Mouse (Mus musculus): ENCODE results near the gene Tbc1d1. TPM values are rescaled to one million over a fixed set of nuclear protein-coding genes. Genes with fewer than 3 reads are reported as not detected.

Gene Tbc1d1
- polyA plus RNA-seq, 1 experiment, result 17.0 TPM

GRCm38 (mm10) chr5:64279668-64280067 lies 123.6 kb downstream of the Tbc1d1 start:
- no peaks in the 10 kb centered on the region for H3K27me3 ChIP-seq (ENCODE audit: control insufficient read depth, insufficient read depth, low read length)
- TF ChIP-seq POLR2A (IDR thresholded peaks at IDR 0.05; ENCODE audit: control insufficient read depth, extremely low read depth, insufficient read depth, low read length, poor library complexity) (no peak), CTCF (IDR thresholded peaks at IDR 0.05; ENCODE audit: borderline replicate concordance, control insufficient read depth, extremely low read depth, insufficient read depth, low read length, poor library complexity) (no peak)
- H3K27ac ChIP-seq (ENCODE audit: control insufficient read depth, insufficient read depth, low read length), result no peak overlapping the region
- peaks cover 36% of the 10 kb centered on the region for H3K36me3 ChIP-seq (ENCODE audit: control insufficient read depth, insufficient read depth, low read length)
- no peaks in the 10 kb centered on the region for H3K4me1 ChIP-seq (replicated peaks; ENCODE audit: control insufficient read depth, insufficient read depth, low read length)
- H3K4me3 ChIP-seq (ENCODE audit: control insufficient read depth, insufficient read depth, low read length), result no peak overlapping the region
- WGBS, result 90% methylated on average over 7 of the region's 7 CpGs
- no peak for DNase-seq

- Histone ChIP-seq H3K4me1 (replicated peaks; ENCODE audit: control insufficient read depth, insufficient read depth, low read length) (no peaks in the 10 kb centered on the region), H3K36me3 (ENCODE audit: control insufficient read depth, insufficient read depth, low read length) (peaks cover 36% of the 10 kb centered on the region)
- no peak for TF ChIP-seq CTCF (IDR thresholded peaks at IDR 0.05; ENCODE audit: borderline replicate concordance, control insufficient read depth, extremely low read depth, insufficient read depth, low read length, poor library complexity)
- no peak for TF ChIP-seq POLR2A (IDR thresholded peaks at IDR 0.05; ENCODE audit: control insufficient read depth, extremely low read depth, insufficient read depth, low read length, poor library complexity)
Observed at GRCm38 (mm10) chr5:64280191-64280590, 124.1 kb downstream of the Tbc1d1 start.

GRCm38 (mm10) chr5:64280613-64281012 lies 124.5 kb downstream of the Tbc1d1 start:
- DNase-seq, result no peak
- Histone ChIP-seq H3K4me1 (replicated peaks; ENCODE audit: control insufficient read depth, insufficient read depth, low read length) (no peaks in the 10 kb centered on the region), H3K4me3 (ENCODE audit: control insufficient read depth, insufficient read depth, low read length) (no peak overlapping the region), H3K36me3 (ENCODE audit: control insufficient read depth, insufficient read depth, low read length) (peaks cover 36% of the 10 kb centered on the region), H3K27ac (ENCODE audit: control insufficient read depth, insufficient read depth, low read length) (no peak overlapping the region), H3K27me3 (ENCODE audit: control insufficient read depth, insufficient read depth, low read length) (no peaks in the 10 kb centered on the region)
- 90% methylated on average over 4 of the region's 4 CpGs for WGBS
- TF ChIP-seq CTCF (IDR thresholded peaks at IDR 0.05; ENCODE audit: borderline replicate concordance, control insufficient read depth, extremely low read depth, insufficient read depth, low read length, poor library complexity), result no peak
- no peak for TF ChIP-seq POLR2A (IDR thresholded peaks at IDR 0.05; ENCODE audit: control insufficient read depth, extremely low read depth, insufficient read depth, low read length, poor library complexity)

More at GRCm38 (mm10) chr5:64280191-64280590, 124.1 kb downstream of the Tbc1d1 start:
- Histone ChIP-seq H3K4me3 (ENCODE audit: control insufficient read depth, insufficient read depth, low read length) (no peak overlapping the region), H3K27ac (ENCODE audit: control insufficient read depth, insufficient read depth, low read length) (no peak overlapping the region), H3K27me3 (ENCODE audit: control insufficient read depth, insufficient read depth, low read length) (no peaks in the 10 kb centered on the region)
- no peak for DNase-seq
- 97% methylated on average over 8 of the region's 8 CpGs for WGBS

GRCm38 (mm10) chr5:64281674-64282073 lies 125.6 kb downstream of the Tbc1d1 start:
- DNase-seq, result no peak
- Histone ChIP-seq H3K36me3 (ENCODE audit: control insufficient read depth, insufficient read depth, low read length) (peaks cover 40% of the 10 kb centered on the region), H3K4me1 (replicated peaks; ENCODE audit: control insufficient read depth, insufficient read depth, low read length) (no peaks in the 10 kb centered on the region), H3K4me3 (ENCODE audit: control insufficient read depth, insufficient read depth, low read length) (no peak overlapping the region), H3K27me3 (ENCODE audit: control insufficient read depth, insufficient read depth, low read length) (no peaks in the 10 kb centered on the region), H3K27ac (ENCODE audit: control insufficient read depth, insufficient read depth, low read length) (no peak overlapping the region)
- TF ChIP-seq CTCF (IDR thresholded peaks at IDR 0.05; ENCODE audit: borderline replicate concordance, control insufficient read depth, extremely low read depth, insufficient read depth, low read length, poor library complexity) (no peak), POLR2A (IDR thresholded peaks at IDR 0.05; ENCODE audit: control insufficient read depth, extremely low read depth, insufficient read depth, low read length, poor library complexity) (no peak)
- 98% methylated on average over 7 of the region's 7 CpGs for WGBS

- H3K4me3 ChIP-seq (ENCODE audit: control insufficient read depth, insufficient read depth, low read length), result no peak overlapping the region
- no peak for DNase-seq
- no peaks in the 10 kb centered on the region for H3K27me3 ChIP-seq (ENCODE audit: control insufficient read depth, insufficient read depth, low read length)
- H3K4me1 ChIP-seq (replicated peaks; ENCODE audit: control insufficient read depth, insufficient read depth, low read length), result no peaks in the 10 kb centered on the region
- TF ChIP-seq POLR2A (IDR thresholded peaks at IDR 0.05; ENCODE audit: control insufficient read depth, extremely low read depth, insufficient read depth, low read length, poor library complexity) (no peak), CTCF (IDR thresholded peaks at IDR 0.05; ENCODE audit: borderline replicate concordance, control insufficient read depth, extremely low read depth, insufficient read depth, low read length, poor library complexity) (no peak)
- H3K36me3 ChIP-seq (ENCODE audit: control insufficient read depth, insufficient read depth, low read length), result peaks cover 40% of the 10 kb centered on the region
- WGBS, result 97% methylated on average over 4 of the region's 4 CpGs
- no peak overlapping the region for H3K27ac ChIP-seq (ENCODE audit: control insufficient read depth, insufficient read depth, low read length)
Observed at GRCm38 (mm10) chr5:64282594-64282993, 126.5 kb downstream of the Tbc1d1 start.

- Histone ChIP-seq H3K27ac (ENCODE audit: control insufficient read depth, insufficient read depth, low read length) (no peak overlapping the region), H3K36me3 (ENCODE audit: control insufficient read depth, insufficient read depth, low read length) (peaks cover 22% of the 10 kb centered on the region), H3K27me3 (ENCODE audit: control insufficient read depth, insufficient read depth, low read length) (no peaks in the 10 kb centered on the region), H3K4me1 (replicated peaks; ENCODE audit: control insufficient read depth, insufficient read depth, low read length) (no peaks in the 10 kb centered on the region), H3K4me3 (ENCODE audit: control insufficient read depth, insufficient read depth, low read length) (no peak overlapping the region)
- 94% methylated on average over 4 of the region's 4 CpGs for WGBS
- TF ChIP-seq CTCF (IDR thresholded peaks at IDR 0.05; ENCODE audit: borderline replicate concordance, control insufficient read depth, extremely low read depth, insufficient read depth, low read length, poor library complexity), result no peak
- TF ChIP-seq POLR2A (IDR thresholded peaks at IDR 0.05; ENCODE audit: control insufficient read depth, extremely low read depth, insufficient read depth, low read length, poor library complexity), result no peak
- no peak for DNase-seq
Observed at GRCm38 (mm10) chr5:64285289-64285688, 129.2 kb downstream of the Tbc1d1 start.

GRCm38 (mm10) chr5:64285851-64286250 lies 129.7 kb downstream of the Tbc1d1 start:
- 95% methylated on average over 13 of the region's 13 CpGs for WGBS
- Histone ChIP-seq H3K27ac (ENCODE audit: control insufficient read depth, insufficient read depth, low read length) (no peak overlapping the region), H3K4me3 (ENCODE audit: control insufficient read depth, insufficient read depth, low read length) (no peak overlapping the region), H3K36me3 (ENCODE audit: control insufficient read depth, insufficient read depth, low read length) (peaks cover 19% of the 10 kb centered on the region), H3K4me1 (replicated peaks; ENCODE audit: control insufficient read depth, insufficient read depth, low read length) (no peaks in the 10 kb centered on the region), H3K27me3 (ENCODE audit: control insufficient read depth, insufficient read depth, low read length) (no peaks in the 10 kb centered on the region)
- DNase-seq, result no peak
- TF ChIP-seq CTCF (IDR thresholded peaks at IDR 0.05; ENCODE audit: borderline replicate concordance, control insufficient read depth, extremely low read depth, insufficient read depth, low read length, poor library complexity) (no peak), POLR2A (IDR thresholded peaks at IDR 0.05; ENCODE audit: control insufficient read depth, extremely low read depth, insufficient read depth, low read length, poor library complexity) (no peak)
